Mouse (Mus musculus) neutrophil, adult 5-6 weeks (primary cell): ENCODE measurements around the gene Rnls. TPM values are rescaled to one million over a fixed set of nuclear protein-coding genes. Genes with fewer than 3 reads are reported as not detected.

ENCODE experiments used
- ATAC-seq: fragments of 151-379, 151-347 bp; 2 replicates; pipeline ENCODE4 v1.8.0; 2017; ENCODE audit warnings: mild to moderate bottlenecking, moderate TSS enrichment; ENCODE audit not compliant: insufficient number of reproducible peaks, poor library complexity, low FRiP score, severe bottlenecking; ENCODE audit errors: extremely low read depth
- total RNA-seq: library from RNA; stranded (forward); fragments of 200-1000 nt; gene quantifications from 2 replicates; pipeline ENCODE4 v1.2.3, GENCODE M21; 2017

Rnls gene
- total RNA-seq, 1 experiment from 2014 or later = 1.2 TPM

DNA sequence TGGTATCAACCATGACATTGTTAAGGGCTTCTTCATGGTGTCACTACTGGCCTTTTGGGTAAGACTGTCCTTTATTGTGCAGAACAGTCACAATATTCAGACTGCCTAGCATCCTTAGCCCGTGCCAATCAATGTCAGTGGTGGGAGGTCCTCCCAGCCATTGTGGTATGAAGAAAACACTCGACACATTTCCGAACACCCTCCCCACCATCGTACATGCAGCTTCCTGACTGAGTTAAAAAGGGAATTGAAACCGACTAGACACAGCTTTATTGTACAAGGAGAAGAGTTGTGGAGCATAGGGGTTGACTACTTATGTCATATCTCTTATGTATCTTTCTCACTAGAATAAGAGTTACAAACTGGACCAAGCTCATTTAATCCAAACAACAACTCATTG, 272.1 kb downstream of the Rnls start:
- ATAC-seq = peak; percentile 82

DNA sequence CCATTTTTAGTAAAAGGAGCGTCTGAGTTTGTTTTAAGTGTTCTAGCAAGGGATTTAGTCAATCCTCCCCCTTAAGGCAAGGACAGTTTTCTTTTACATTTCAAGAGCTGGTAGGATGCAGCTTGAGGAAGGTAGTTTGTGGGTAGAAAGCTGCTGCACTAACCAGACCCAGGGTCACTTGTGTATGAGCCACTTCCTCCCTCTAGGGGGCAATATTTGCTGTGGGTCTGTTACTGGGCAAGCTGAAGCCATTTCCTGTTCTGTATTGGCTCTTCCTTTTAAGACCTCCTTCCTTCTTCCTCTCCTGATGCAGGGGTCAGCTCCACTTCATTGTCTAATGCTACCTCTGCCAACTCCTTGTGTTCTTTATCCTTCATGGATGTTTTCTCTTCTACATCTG, 273.2 kb downstream of the Rnls start:
- ATAC-seq = peak; percentile 70

DNA sequence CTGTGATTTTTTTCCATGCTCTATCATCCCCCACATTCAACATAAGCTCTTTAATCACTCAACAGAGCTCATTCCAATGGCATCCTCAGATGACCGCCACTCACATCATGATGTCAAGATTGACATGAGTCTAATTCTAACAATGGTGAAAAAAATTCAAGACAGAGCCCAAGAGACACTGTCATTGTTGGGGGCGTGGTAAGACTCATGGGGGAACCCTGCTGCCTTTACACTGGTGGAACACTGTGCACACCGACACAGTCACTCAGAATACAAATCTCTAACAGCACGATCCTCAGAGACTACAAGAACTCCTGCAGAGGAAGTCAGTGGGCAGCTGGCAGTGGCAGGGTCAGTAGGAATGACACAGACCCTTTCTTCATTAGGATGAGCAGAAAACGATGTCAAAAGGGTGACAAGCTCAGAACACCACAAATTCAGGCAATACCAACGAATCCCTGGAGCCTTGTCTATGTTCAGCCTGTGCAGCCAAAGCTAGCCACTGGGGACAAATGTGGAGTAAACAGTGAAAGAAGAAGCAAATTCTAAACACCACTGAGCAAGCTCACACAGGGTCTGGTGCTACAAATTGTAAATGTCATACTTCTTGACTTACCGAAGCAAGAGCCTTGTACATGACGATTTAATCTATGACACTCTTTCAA, 277.3 kb downstream of the Rnls start:
- ATAC-seq = no peak

DNA sequence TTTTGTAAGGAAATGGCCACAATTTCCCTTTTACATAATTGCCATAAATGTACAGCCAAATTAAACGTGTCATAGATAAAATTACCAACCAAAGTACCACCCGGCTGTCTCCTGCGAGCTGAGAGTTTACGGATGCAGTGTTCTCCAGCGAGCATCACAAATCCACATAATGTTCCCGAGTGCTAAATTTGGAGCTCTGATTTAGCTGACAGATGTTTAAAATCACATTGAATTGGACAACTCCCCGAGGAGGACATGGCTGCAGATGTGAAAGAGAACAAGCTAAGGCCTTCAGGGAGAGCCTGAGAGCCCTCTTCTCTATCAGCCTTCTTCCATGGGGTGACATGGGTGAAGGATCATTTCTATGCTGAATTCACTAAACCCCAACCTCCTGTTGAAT, 278.3 kb downstream of the Rnls start:
- ATAC-seq = no peak

DNA sequence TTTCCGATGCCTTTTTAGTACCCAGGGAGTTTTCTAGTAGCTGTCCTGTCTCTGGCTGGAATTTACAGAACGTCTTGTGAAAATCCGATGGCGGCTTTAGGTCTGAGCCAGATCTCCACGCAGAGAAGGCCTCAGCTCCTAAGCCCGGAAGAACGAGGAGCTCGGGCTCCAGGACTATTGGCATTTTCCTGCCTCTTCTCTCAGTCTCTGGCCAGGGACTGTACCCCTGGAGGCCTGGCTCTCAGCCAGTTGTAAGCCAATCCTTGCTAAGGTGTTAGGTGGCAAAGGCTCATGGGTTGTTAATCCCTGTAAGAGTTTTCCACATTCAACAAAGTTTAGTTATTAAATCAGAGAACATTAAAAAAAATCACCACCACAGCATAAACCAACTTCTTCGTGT, 281.7 kb downstream of the Rnls start:
- ATAC-seq = no peak

DNA sequence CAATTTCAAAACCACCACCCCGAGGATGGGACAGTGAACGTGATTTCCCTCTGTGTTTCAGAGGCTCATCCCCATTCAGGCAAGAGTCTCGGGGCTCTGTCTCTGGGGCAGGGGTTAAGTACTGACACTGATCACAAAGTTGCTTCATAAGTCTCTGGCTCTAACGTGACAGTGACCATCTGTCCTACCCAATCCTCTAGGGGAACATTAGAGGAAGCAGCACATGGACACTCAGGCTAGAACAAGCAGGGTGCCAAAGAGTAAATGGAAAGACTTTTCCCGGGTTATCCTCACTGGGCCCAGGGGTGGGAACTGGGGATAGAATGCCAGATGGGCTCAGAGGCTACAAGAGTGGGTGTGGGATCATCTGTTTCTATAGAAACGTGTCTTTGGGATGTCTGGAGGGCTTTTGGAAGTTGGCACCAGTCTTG, 282.1 kb downstream of the Rnls start:
- no peak for ATAC-seq

DNA sequence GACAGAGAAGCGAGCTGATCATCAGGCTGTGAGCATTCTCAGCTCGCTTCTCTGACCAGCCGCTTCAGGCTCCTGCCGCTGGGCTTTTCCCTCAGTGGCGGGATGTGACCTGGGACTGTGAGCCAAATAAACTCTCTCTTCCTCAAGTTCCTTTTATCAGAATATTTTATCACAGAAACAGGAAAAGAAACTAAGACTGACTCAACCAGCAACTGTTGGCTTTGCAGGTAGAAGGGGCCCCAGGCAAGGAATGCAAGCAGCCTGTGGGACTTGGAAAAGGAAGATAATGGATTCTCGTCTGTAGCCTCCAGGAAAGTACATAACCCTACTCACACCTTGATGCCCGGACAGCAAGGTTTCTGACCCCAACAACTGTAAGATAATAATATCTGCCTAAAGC, 283.0 kb downstream of the Rnls start:
- no peak for ATAC-seq

DNA sequence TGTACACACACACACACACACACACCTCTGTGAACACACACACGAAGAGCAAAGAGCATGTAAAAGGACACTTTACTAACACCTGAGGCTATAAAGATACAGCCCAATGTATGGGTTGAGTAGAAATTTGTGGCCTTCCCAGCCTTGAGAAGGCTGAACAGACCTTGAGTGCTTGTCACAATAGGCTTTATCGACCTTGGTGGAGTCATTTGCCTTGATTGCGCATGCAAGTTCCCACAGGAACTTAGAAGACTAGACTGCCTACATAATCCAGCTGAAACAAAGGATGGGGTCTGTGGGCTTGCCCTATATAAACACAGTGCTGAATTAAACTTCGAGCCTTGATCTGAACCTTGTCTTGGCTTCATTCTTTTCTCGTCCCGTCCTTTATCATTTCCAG, 288.2 kb downstream of the Rnls start:
- no peak for ATAC-seq

DNA sequence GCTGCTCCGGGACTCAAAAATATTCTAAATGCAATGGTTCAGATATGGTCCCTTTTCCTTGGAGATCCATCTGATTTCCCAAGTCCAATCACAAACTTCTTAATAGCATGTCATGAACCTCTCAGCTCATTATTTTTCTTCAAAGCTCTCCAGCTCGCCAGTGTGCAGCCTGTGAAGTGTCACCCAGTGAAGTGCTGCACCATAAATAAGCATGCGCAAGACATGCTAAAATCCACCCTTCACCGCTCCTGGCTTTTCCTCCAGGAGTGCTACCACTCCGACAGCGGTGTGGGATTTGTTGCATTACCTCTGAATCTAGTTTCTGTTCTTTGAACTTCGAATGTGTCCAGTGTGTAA, 289.3 kb downstream of the Rnls start:
- ATAC-seq = no peak

DNA sequence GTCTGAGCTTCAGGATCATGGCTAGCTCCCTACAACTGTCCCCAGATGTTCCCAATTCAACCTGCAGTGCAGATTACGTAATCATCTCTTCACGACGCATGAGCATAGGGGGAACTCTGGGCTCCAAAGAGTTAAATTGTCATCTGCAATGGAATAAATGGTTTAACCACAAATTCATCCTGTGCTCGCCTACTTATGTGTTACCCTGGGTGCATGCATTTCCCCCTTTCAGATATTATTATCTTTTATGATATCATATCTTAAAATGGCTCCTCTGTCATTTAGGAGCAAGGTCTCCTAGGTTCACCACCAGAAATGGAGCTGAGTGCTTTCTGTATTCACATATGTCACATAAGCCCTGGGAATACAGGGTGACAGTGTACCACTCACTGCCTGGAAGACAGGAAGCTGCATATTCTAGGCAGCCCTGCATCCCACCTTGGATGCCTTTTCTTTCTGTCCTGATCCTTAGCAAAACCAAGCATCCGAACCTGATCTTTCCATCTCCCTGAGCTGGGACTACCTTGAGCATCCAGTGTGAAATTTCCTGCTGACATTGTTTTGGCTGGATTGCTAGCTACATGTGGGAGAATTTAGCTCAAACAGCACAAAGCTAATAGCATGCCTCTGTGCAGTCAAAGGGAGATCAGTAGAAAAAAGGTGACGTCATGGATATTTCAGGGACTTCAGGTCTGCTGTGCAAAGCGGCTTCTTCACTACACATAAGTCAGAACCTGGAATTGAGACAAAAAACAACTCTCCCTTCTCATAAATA, 289.9 kb downstream of the Rnls start:
- ATAC-seq = no peak; the same call in 1 of the 2 replicates

DNA sequence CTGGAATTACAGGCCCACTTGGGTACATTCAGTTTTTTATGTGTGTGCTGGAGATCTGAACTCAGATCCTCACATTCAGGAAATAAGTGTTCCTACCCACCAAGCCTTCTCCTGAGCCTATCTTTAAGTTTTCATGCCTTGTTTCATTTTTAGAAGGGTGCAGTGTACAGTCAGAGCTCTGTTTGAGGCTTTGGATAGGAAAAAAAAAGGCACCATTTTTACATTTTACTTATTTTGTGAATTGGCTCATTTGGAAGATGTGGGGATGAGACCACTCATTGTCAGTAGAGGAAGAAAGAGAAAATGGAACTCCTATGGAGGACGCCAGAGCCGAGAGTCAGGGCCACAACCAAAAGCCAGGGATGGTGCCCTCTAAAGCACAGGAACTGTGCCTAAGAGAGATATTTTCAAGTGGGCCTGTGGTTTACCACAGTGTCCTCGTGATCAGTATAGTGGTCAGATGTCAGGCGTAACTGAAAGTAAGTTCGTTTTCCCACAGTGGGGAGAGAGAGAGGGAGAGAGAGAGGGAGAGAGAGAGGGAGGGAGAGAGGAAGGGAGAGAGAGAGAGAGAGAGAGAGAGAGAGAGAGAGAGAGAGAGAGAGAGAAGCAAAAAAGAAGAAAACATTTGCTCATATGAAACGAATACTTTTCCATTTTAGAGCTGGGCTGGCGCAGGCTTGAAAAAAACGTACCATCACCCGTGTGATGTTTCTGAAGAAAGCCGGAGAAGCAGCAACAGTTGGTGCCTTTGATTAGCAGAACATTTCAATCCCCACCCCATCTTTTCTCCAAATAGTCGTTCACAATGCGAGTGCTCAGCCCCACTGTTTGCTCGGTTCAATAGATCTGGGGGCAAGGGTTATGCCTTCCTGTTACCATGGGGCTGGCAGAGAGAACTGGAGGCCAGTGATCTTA, 290.7 kb downstream of the Rnls start:
- peak; percentile 72 for ATAC-seq

DNA sequence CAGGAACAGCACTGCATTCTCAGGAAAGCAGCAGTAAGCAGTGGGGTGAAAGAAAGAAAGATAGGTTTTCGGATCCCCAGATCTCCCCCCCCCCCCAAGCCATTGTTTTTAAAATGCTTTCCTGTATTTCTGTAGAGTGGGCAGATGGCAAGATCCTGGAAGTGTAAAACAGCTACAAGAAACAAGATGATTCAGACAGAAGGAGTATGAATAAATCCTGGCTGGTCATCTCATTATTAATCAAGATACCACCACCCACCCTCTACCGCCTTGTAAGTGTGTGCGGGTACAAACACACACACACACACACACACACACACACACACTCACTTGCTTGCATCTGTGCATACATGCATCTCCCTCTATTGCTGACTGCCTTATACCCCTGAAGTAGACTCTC, 291.5 kb downstream of the Rnls start:
- no peak for ATAC-seq

DNA sequence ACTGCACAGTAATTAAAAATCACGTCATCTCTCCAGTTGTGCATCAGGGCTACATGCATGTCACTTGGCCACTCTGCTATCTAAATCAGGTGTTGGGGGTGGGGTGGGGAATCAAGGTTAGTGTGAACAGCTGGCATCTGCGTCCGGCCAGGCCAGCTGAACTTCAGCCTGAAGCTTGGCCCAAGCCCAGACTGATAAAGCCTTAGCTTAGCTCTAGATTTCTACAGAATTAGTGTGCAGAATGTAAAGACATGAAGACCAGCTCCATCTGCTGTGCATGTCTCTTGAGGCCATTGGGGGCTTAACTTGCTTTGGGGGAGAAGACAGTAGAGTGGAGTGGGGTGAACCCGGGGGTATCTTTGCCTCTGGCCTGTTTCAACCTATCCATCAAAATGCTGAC, 292.1 kb downstream of the Rnls start:
- no peak for ATAC-seq

DNA sequence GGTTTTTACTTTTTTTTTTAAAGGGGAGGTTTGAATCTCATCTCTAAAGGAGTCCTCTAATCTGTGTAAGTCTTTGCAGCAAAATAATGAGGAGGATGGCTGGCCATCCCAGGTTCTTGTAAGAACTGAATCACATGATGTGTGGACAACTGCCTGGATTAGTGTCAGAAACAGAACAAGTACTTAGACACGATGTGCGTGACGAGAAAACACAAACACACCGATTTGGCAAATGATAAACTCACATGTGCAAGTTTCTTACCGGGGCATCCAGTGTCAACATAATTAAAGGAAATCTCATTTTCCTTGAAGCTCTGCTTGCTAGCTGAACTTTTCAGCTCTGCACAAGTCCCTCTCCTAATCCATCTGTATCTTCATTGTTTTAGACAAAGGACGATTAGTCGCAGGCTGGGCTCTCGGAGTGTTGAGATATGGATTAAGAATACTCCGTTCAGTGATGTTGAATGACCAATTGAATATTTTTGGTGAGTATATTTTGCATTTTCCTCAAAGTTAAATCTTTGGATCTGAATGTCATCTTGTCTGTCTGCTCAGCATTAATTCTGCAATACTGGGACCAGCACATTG, 292.8 kb downstream of the Rnls start:
- no peak for ATAC-seq

DNA sequence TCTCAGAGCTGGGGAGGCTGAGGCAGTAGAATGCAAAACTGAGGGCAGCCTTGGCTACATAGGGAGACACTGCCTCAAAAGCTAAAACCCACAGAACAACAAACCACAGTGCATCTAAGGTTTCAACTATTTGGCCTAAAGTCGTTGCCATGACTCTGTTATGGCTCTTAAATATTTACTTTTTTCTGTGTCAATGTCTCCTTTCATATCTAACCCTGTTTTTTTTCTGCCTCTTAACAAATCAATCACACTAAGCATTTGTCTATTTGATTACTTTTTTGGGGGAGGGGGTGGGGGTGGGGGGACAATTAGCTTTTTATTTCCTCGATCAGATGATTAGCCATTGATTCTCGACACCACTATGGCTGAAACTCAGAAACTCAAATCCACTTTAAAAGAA, 294.4 kb downstream of the Rnls start:
- ATAC-seq = no peak

DNA sequence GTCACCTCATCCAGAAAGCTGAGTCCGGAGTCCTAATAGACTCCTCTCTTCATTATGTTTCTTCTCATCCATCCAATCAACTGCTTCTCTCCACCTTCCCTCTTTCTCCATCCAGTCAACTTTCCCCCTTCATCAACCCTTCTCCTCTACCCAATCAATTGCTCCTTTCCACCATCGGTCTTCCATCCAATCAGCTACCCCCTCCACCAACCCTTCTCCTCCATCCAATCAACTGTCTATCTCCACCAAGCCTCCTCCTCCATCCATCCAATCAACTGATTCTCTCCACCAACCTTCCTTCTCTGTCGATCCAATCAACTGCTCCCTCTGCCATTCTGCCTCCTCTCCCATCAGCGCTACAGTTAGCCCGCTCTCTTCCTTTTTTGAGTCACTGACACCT, 295.5 kb downstream of the Rnls start:
- ATAC-seq = no peak

DNA sequence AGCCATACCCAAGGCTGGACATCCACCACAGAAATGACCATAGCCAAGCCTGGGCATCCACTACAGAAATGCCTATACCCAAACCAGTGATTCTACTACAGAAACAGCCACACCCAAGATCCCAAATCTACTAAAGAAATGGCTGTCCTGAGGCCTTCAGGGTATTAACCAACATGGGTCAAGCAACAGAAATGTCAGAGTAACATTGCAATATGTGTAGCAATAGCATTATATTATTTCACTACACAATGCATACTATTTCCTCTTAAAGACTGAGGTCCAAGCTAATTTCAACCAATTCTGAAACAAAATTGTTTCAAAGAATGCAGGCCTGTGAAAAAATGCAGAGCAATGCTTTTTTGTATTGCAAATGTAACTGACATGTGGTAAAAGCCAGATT, 299.5 kb downstream of the Rnls start:
- no peak for ATAC-seq

DNA sequence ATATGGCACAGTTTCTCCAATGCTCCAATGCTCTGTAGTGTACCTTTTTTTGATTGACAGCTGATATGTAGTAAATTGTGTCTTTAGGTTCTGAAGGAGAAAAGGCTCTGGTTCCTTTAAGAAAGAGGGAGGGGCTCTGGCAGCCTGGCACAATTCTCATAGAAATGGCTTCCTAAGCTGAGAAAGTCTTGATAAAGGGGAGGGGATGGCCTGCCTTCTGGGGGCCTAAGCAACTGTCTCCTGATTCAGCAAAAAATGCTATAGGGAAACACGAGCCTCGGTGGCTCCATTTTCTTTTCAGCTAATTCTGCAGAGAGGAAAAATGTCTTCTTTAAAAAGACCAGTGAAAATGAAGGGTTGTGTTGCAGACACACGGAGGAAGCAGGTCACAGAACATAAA, 300.8 kb downstream of the Rnls start:
- ATAC-seq = no peak

DNA sequence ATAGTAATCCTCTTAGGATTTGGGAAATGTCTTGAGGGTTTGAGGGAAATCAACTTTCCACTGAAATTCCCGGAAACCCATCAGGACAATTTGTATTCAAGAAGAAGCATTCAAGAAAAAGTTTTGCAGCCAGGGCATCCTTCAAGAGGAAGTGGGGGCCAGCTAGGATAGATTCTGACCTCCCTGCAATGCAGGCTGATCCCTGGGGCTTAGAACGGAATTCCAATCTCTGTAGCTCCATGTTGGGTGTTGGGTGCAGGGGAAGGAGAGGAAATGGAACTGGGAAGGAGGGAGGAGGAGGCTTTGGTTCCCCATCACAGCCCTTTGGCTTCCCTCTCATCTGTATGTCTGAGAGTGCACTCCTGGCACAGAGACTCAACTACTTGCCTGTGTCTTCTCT, 303.2 kb downstream of the Rnls start:
- ATAC-seq = no peak
